Mouse (Mus musculus) kidney, adult 2 months (tissue): ENCODE results near the gene Prkce.

Experiments used
- CTCF ChIP-seq: fragments of 200-500 bp; conservative IDR thresholded peaks from 2 replicates; pipeline ENCODE4 v1.5.1; 2011; ENCODE audit warnings: low read depth, mild to moderate bottlenecking, control low read depth, low read length, moderate library complexity, mixed read lengths; ENCODE audit not compliant: insufficient read depth, insufficient read length
- POLR2A ChIP-seq: fragments of 200-500 bp; IDR thresholded peaks from one replicate; pipeline ENCODE4 v1.6.1; 2011; ENCODE audit warnings: low read depth, low read length, control low read depth

GRCm38 (mm10) chr17:86225488-86226186 lies 58.1 kb downstream of the Prkce start:
- TF ChIP-seq CTCF, result no peak
- TF ChIP-seq POLR2A, result no peak
